Mouse (Mus musculus) brown adipose tissue, adult 24 weeks (tissue): ENCODE results near the gene Pcnx4. TPM values are rescaled to one million over a fixed set of nuclear protein-coding genes. Genes with fewer than 3 reads are reported as not detected.

Experiments
- polyA plus RNA-seq: library from polyadenylated mRNA; stranded (reverse); fragments of >200 nt; gene quantifications from 2 replicates; pipeline ENCODE4 v1.2.4, GENCODE M21; 2012; ENCODE audit not compliant: missing spikeins, insufficient read depth, insufficient read length

Gene Pcnx4
- polyA plus RNA-seq, 1 experiment: 5.7 TPM

Other genes with a start within 250 kb of the Pcnx4 start
- gene Rtn1, start 127.3 kb upstream of the Pcnx4 start, polyA plus RNA-seq: 0.79 and 1.5 TPM in 2 replicates
- gene Lrrc9, start 94.5 kb upstream of the Pcnx4 start, polyA plus RNA-seq: 0.75 and 1.5 TPM in 2 replicates
- gene Gm4756, start 113.3 kb downstream of the Pcnx4 start, polyA plus RNA-seq: not detected in 2 replicates
- gene Dhrs7, start 128.5 kb downstream of the Pcnx4 start, polyA plus RNA-seq: 377 and 379 TPM in 2 replicates
- gene Ppm1a, start 221.1 kb downstream of the Pcnx4 start, polyA plus RNA-seq: 216 and 221 TPM in 2 replicates